Mouse (Mus musculus) adrenal gland, postnatal 4 days (tissue): Measurements from ENCODE around the gene Gm29289. TPM values are rescaled to one million over a fixed set of nuclear protein-coding genes. Genes with fewer than 3 reads are reported as not detected.
"Not testable (repeated sequence)": the region's sequence is repeated elsewhere in the genome, so short reads cannot be mapped to it uniquely, and the experiment has no call there.

Experiments
- DNase-seq, 2 experiments: peaks; one replicate each; pipeline ENCODE4 v3.0.0; 2021 to 2022; ENCODE audit warnings: low spot score in 2 of 2, mixed read lengths in 2 of 2
- long read RNA-seq, 2 experiments: library from polyadenylated mRNA; stranded (forward); transcript quantifications; one replicate each; pipeline ENCODE4 v2.0.0; 2021
- total RNA-seq, 2 experiments: library from RNA; stranded (reverse); gene quantifications; 2 replicates each; pipeline ENCODE4 v1.2.3; 2021

The Gm29289 gene
- not detected for total RNA-seq
- long read RNA-seq, experiment 1 = 0 reads
- long read RNA-seq, experiment 2 = 0 reads

DNA sequence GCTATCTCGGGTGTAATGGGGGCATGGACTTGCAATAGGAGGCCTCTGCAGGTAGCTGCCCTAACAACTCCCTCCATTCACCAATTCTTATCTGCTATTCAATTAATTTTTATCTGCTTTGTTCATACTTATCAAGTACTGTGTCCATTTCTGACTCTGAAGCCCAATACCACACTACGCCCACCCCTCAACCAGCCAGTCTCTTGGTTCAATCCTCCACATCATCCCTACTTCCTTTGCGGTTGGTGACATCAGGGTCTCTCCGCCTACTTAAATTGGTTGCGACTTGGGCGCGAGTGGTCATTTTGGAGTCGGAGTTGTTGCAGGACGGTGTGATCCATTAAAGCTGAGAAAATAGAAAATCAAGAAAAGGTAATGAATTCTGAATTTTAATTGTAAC, at the start of gene Gm29289:
Gene Gm29289 (plus strand): TSS at position 301 of the 400 bp plus-strand sequence.
- not testable (repeated sequence) for DNase-seq

DNA sequence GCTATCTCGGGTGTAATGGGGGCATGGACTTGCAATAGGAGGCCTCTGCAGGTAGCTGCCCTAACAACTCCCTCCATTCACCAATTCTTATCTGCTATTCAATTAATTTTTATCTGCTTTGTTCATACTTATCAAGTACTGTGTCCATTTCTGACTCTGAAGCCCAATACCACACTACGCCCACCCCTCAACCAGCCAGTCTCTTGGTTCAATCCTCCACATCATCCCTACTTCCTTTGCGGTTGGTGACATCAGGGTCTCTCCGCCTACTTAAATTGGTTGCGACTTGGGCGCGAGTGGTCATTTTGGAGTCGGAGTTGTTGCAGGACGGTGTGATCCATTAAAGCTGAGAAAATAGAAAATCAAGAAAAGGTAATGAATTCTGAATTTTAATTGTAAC, 31.7 kb upstream of the Gm29289 start, which contains the start of gene Gm10352:
Gene Gm10352 (plus strand): TSS at position 301 of the 400 bp plus-strand sequence.
- not testable (repeated sequence) for DNase-seq

Other genes with a start within 250 kb of the Gm29289 start
- not detected for gene H2al2b, start 211.9 kb upstream of the Gm29289 start, total RNA-seq
- gene Gm4064, start 136.4 kb upstream of the Gm29289 start, total RNA-seq = not detected
- not detected for gene Rbmy, start 101.9 kb upstream of the Gm29289 start, total RNA-seq
- gene Gm10256, start 101.9 kb upstream of the Gm29289 start, total RNA-seq = not detected
- gene Gm10352, start 31.6 kb upstream of the Gm29289 start, total RNA-seq = not detected